Mouse (Mus musculus) intestine, embryonic 16.5 days (tissue): ENCODE data around the gene Snx30. TPM values are rescaled to one million over a fixed set of nuclear protein-coding genes. Genes with fewer than 3 reads are reported as not detected.

ENCODE experiments used
- ATAC-seq: fragments of 200-750 bp; cut with Nextera tagmentation; 2 replicates; pipeline ENCODE4 v1.8.0; 2017; ENCODE audit warnings: moderate TSS enrichment, moderate library complexity
- H3K27ac ChIP-seq: fragments of 300-500 bp; sonication (generic); 2 replicates; pipeline ENCODE4 v1.5.1; 2014; ENCODE audit warnings: mild to moderate bottlenecking, low read length
- H3K27me3 ChIP-seq: fragments of 300-500 bp; sonication (generic); replicated peaks from 2 replicates; pipeline ENCODE4 v1.6.1; 2014; ENCODE audit warnings: low read length, control low read depth, mixed read lengths; ENCODE audit not compliant: control insufficient read depth, insufficient read depth
- H3K36me3 ChIP-seq: fragments of 300-500 bp; sonication (generic); 2 replicates; pipeline ENCODE4 v1.6.1; 2014; ENCODE audit warnings: low read length, control low read depth; ENCODE audit not compliant: control insufficient read depth, insufficient read depth
- H3K4me1 ChIP-seq: fragments of 300-500 bp; sonication (generic); 2 replicates; pipeline ENCODE4 v1.6.1; 2014; ENCODE audit warnings: low read length, control low read depth, mixed read lengths; ENCODE audit not compliant: control insufficient read depth, insufficient read depth
- H3K4me2 ChIP-seq: fragments of 300-500 bp; sonication (generic); 2 replicates; pipeline ENCODE4 v1.6.1; 2014; ENCODE audit warnings: low read depth, low read length, control low read depth
- H3K4me3 ChIP-seq: fragments of 300-500 bp; sonication (generic); 2 replicates; pipeline ENCODE4 v1.5.1; 2014; ENCODE audit warnings: mild to moderate bottlenecking, low read length
- H3K9ac ChIP-seq: fragments of 300-500 bp; sonication (generic); 2 replicates; pipeline ENCODE4 v1.6.1; 2014; ENCODE audit warnings: low read depth, low read length
- H3K9me3 ChIP-seq: fragments of 300-500 bp; sonication (generic); 2 replicates; pipeline ENCODE4 v1.6.1; 2016; ENCODE audit warnings: low read length, control low read depth; ENCODE audit not compliant: control insufficient read depth
- WGBS: fragments of 180-500 bp; shearing (Covaris S2); extraction: QIAGEN DNeasy Blood & Tissue Kit; methylation state at CpG from one replicate; pipeline ENCODE4 v1.1.7; 2014; 5-methylcytosine and 5-hydroxymethylcytosine counted together
- polyA plus RNA-seq: library from polyadenylated mRNA; unstranded; fragments of >200 nt; fragmentation: Nextera tagmentation; extraction: Ambion mirVana; gene quantifications from 2 replicates; pipeline ENCODE4 v1.2.1, GENCODE M21; 2015

The Snx30 gene
- polyA plus RNA-seq, 1 experiment from 2014 or later, result 5.2 TPM

DNA sequence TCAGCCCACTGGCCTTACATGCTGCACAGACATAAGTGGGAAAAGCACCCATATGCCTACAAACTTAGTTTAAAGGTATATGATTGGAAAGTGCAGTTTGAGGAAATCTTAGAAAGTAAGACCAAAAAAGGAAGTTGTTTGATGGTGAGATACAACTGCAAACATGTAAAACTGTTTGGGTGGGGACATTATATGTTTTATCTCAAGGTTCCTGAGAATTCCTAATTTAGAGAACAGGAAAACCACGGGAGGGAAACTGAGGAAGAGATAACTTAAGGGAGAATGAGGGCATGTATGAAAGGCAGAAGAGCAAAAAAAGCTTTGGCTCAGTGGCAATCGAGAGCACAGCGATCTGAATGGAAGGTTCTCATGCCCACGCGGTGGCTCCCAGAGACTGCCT lies 81.4 kb downstream of the Snx30 start:
- no peak overlapping the region for H3K27ac ChIP-seq
- H3K4me3 ChIP-seq, result no peak overlapping the region
- no peak overlapping the region for H3K9ac ChIP-seq
- no peak for ATAC-seq
- H3K9me3 ChIP-seq, result peaks cover 4% of the 10 kb centered on the region; the same call in 1 of the 2 replicates
- H3K4me1 ChIP-seq, result 0 out of 2 replicates have a peak, but pooled peaks cover 4% of the 10 kb centered on the region
- no peaks in the 10 kb centered on the region for H3K36me3 ChIP-seq
- H3K4me2 ChIP-seq, result no peak overlapping the region
- no peaks in the 10 kb centered on the region for H3K27me3 ChIP-seq
- WGBS, result 90% methylated on average over 5 of the region's 5 CpGs

DNA sequence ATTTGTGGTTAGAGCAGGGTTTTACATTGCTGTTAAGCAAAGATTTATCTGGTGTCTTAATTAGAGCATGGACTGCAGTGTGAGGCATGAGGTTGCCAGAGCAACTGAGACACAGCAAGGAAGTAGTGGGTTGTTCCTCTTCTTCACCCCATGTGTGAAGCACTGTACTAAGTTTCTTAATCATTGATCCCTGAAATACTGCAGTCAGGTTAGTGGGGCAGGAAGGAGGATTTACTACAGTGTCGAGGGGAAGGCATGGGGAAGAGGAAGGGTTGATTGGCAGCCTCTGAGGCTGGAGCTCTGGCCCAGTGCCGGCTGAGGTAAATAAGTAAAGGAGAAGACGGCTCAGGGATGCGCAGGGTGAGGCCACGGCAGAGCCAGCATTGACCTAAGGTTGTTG lies 82.4 kb downstream of the Snx30 start:
- Histone ChIP-seq H3K4me1 (0 out of 2 replicates have a peak, but pooled peaks cover 4% of the 10 kb centered on the region), H3K4me2 (no peak overlapping the region), H3K9me3 (no peaks in the 10 kb centered on the region), H3K9ac (no peak overlapping the region), H3K4me3 (no peak overlapping the region), H3K27me3 (no peaks in the 10 kb centered on the region), H3K36me3 (no peaks in the 10 kb centered on the region), H3K27ac (no peak overlapping the region)
- ATAC-seq, result no peak
- 74% methylated on average over 5 of the region's 5 CpGs for WGBS

DNA sequence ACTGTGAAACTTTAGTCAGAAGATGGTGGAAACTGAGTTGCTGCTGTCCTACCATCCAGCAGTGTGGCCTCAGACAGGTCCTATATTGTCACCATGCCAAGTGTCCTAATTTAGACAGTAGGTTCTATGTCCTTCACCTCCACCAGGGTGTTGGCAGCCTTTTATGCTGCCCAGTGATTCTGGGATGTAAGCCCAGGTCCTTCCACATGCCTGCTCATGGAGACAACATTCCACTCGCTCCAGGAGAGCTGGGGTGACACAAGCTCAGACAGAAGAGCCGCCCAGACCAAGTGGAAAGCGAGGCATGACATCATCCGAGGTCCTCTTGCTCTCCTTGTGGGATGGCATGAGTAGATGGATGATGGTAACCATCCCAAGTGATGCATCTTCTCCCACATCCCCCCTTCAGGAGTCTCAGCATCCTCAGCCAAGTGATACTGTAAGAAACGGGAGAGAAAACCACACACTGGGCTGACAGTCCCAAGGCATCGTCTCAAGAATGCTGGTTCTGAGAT lies 84.5 kb downstream of the Snx30 start:
- H3K27me3 ChIP-seq, result no peaks in the 10 kb centered on the region
- H3K9me3 ChIP-seq, result no peaks in the 10 kb centered on the region
- no peak overlapping the region for H3K27ac ChIP-seq
- no peaks in the 10 kb centered on the region for H3K4me1 ChIP-seq
- H3K9ac ChIP-seq, result no peak overlapping the region
- H3K4me2 ChIP-seq, result no peak overlapping the region
- no peaks in the 10 kb centered on the region for H3K36me3 ChIP-seq
- no peak overlapping the region for H3K4me3 ChIP-seq
- no peak for ATAC-seq
- whole genome bisulfite sequencing, result 79% methylated on average over 6 of the region's 6 CpGs

DNA sequence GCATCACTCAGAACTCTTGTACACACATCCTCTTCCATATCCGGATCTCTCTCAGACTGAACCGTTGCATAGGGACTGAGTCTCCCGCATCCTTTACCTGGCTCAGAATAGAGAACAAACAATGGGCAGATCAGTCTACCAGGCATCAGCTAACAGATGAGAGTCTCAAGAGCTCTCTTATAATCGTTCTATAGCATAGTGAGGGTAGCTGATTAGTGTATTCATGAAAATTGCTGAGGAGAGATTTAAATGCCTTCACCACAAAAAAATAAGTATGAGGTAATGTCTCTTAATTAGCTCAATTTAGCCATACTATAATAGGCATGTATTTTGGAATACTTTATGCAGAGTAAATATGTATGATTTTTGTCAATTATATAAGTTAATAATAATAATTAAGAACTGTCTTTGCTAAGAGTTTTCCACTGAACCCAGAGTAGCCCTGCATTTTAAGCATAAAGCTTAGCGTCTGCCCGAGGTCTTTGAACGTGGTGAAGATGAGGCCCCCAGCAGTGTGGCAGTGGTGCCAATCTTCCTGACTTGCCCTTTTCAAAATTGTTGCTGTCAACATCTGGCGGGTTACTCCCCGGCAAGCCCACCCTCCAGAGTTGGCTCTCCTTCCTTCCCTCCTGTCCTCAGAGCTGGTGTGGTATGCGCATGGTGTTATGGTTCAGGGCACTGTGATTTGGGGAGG lies 86.2 kb downstream of the Snx30 start:
- no peak for ATAC-seq
- Histone ChIP-seq H3K9me3 (no peaks in the 10 kb centered on the region), H3K36me3 (no peaks in the 10 kb centered on the region), H3K4me1 (no peaks in the 10 kb centered on the region), H3K4me2 (no peak overlapping the region), H3K4me3 (no peak overlapping the region), H3K9ac (no peak overlapping the region), H3K27me3 (no peaks in the 10 kb centered on the region), H3K27ac (no peak overlapping the region)
- WGBS, result 92% methylated on average over 10 of the region's 10 CpGs

DNA sequence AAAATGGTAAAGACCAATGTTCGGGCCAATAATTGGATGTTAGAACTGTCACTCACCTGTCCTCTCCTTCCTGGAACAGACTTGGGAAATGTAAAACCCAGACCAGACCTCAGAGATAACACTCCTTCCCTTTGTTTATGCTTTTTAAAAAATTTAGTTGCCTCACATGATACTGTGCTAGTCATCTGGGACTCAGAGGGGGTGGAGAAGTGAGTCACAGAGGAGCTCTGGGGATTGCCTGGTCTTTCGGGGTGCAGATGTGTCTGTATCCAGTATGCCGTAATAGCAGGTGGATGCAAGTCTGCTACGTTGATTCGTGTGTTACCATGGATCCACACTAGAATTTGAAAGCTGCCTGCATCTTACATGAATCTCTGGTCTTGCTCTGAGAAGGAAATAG lies 87.1 kb downstream of the Snx30 start:
- no peak overlapping the region for H3K4me3 ChIP-seq
- no peak overlapping the region for H3K4me2 ChIP-seq
- no peak overlapping the region for H3K9ac ChIP-seq
- no peak for ATAC-seq
- no peaks in the 10 kb centered on the region for H3K9me3 ChIP-seq
- no peaks in the 10 kb centered on the region for H3K36me3 ChIP-seq
- 96% methylated on average over 5 of the region's 5 CpGs for WGBS
- no peaks in the 10 kb centered on the region for H3K27me3 ChIP-seq
- H3K4me1 ChIP-seq, result no peaks in the 10 kb centered on the region
- no peak overlapping the region for H3K27ac ChIP-seq

GRCm38 (mm10) chr4:59894415-59894814 lies 88.8 kb downstream of the Snx30 start:
- Histone ChIP-seq H3K9me3 (no peaks in the 10 kb centered on the region), H3K4me3 (no peak overlapping the region), H3K4me2 (no peak overlapping the region), H3K4me1 (no peaks in the 10 kb centered on the region), H3K36me3 (no peaks in the 10 kb centered on the region), H3K27ac (no peak overlapping the region), H3K9ac (no peak overlapping the region), H3K27me3 (no peaks in the 10 kb centered on the region)
- 89% methylated on average over 8 of the region's 8 CpGs for WGBS
- ATAC-seq, result no peak

DNA sequence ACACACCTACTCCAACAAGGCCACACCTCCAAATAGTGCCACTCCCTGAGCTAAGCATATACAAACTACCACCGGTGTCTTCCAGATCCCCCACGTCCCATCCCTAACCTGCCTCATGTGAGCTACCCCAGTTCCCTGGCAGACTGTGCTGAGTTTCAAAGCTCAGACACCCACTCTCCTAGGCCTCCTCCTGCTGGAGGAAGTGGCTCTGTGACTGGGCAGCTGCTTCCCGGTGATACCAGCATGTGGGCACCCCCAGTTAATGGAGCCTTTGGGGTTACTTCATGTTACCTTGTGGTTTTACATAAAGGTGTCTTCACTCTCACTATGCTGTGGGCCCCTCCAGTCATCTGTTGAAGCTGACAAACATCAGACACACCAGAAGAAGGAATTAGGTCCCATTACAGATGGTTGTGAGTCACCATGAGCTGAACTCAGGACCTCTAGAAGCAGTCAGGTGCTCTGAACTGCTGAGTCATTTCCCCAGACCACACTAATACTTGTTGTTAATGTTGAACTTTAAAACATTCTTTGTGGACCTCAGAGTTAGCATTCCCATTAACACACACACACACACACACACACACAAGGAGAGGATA lies 89.4 kb downstream of the Snx30 start:
- no peak for ATAC-seq

GRCm38 (mm10) chr4:59896000-59896399 lies 90.4 kb downstream of the Snx30 start:
- WGBS, result 71% methylated on average over 5 of the region's 5 CpGs
- Histone ChIP-seq H3K9me3 (no peaks in the 10 kb centered on the region), H3K27me3 (no peaks in the 10 kb centered on the region), H3K36me3 (no peaks in the 10 kb centered on the region), H3K9ac (no peak overlapping the region), H3K4me3 (no peak overlapping the region), H3K4me1 (no peaks in the 10 kb centered on the region), H3K27ac (no peak overlapping the region), H3K4me2 (no peak overlapping the region)
- ATAC-seq, result no peak

More for the DNA sequence above, 89.4 kb downstream of the Snx30 start:
- Histone ChIP-seq H3K36me3 (no peaks in the 10 kb centered on the region), H3K4me2 (no peak overlapping the region), H3K9me3 (no peaks in the 10 kb centered on the region), H3K27me3 (no peaks in the 10 kb centered on the region), H3K27ac (no peak overlapping the region), H3K9ac (no peak overlapping the region), H3K4me1 (no peaks in the 10 kb centered on the region), H3K4me3 (no peak overlapping the region)
- 92% methylated on average over 3 of the region's 3 CpGs for WGBS

GRCm38 (mm10) chr4:59897814-59898520 lies 92.3 kb downstream of the Snx30 start:
- Histone ChIP-seq H3K36me3 (no peaks in the 10 kb centered on the region), H3K9me3 (no peaks in the 10 kb centered on the region), H3K4me2 (no peak overlapping the region), H3K27me3 (no peaks in the 10 kb centered on the region), H3K27ac (no peak overlapping the region), H3K4me1 (no peaks in the 10 kb centered on the region), H3K4me3 (no peak overlapping the region), H3K9ac (no peak overlapping the region)
- WGBS, result 73% methylated on average over 12 of the region's 12 CpGs
- no peak for ATAC-seq
